Mouse (Mus musculus) lung, embryonic 16.5 days (tissue): ENCODE measurements around the gene Sdk2. TPM values are rescaled to one million over a fixed set of nuclear protein-coding genes. Genes with fewer than 3 reads are reported as not detected.
A peak's percentile ranks its signal among the peaks of the same experiment; 100 is the strongest.

Experiments used
- ATAC-seq: fragments of 200-750 bp; cut with Nextera tagmentation; 2 replicates; pipeline ENCODE4 v1.8.0; 2017; ENCODE audit warnings: low read depth, mild to moderate bottlenecking, moderate library complexity
- H3K27ac ChIP-seq: fragments of 300-500 bp; sonication (generic); 2 replicates; pipeline ENCODE4 v1.5.1; 2014; ENCODE audit warnings: mild to moderate bottlenecking, control low read depth, low read length
- H3K27me3 ChIP-seq: fragments of 300-500 bp; sonication (generic); 2 replicates; pipeline ENCODE4 v1.6.1; 2014; ENCODE audit warnings: low read depth, low read length, mixed read lengths; ENCODE audit not compliant: control insufficient read depth, insufficient read depth
- H3K36me3 ChIP-seq: fragments of 300-500 bp; sonication (generic); 2 replicates; pipeline ENCODE4 v1.6.1; 2014; ENCODE audit warnings: low read length; ENCODE audit not compliant: control insufficient read depth, insufficient read depth
- H3K4me1 ChIP-seq: fragments of 300-500 bp; sonication (generic); replicated peaks from 2 replicates; pipeline ENCODE4 v1.6.1; 2014; ENCODE audit warnings: low read length, mixed read lengths; ENCODE audit not compliant: control insufficient read depth, insufficient read depth
- H3K4me2 ChIP-seq: fragments of 300-500 bp; sonication (generic); 2 replicates; pipeline ENCODE4 v1.6.1; 2014; ENCODE audit warnings: low read depth, low read length, control low read depth
- H3K4me3 ChIP-seq: fragments of 300-500 bp; sonication (generic); 2 replicates; pipeline ENCODE4 v1.5.1; 2014; ENCODE audit warnings: mild to moderate bottlenecking, low read length, control low read depth
- H3K9ac ChIP-seq: fragments of 300-500 bp; sonication (generic); 2 replicates; pipeline ENCODE4 v1.6.1; 2014; ENCODE audit warnings: low read length, control low read depth
- H3K9me3 ChIP-seq: fragments of 300-500 bp; sonication (generic); 2 replicates; pipeline ENCODE4 v1.6.1; 2016; ENCODE audit warnings: low read length; ENCODE audit not compliant: control insufficient read depth
- WGBS: fragments of 180-500 bp; shearing (Covaris S2); extraction: QIAGEN DNeasy Blood & Tissue Kit; methylation state at CpG from one replicate; pipeline ENCODE4 v1.1.7; 2014; 5-methylcytosine and 5-hydroxymethylcytosine counted together
- polyA plus RNA-seq: library from polyadenylated mRNA; unstranded; fragments of >200 nt; fragmentation: Nextera tagmentation; extraction: Ambion mirVana; gene quantifications from 2 replicates; pipeline ENCODE4 v1.2.1, GENCODE M21; 2015

Gene Sdk2
- polyA plus RNA-seq, 1 experiment from 2014 or later: 2.1 TPM

DNA sequence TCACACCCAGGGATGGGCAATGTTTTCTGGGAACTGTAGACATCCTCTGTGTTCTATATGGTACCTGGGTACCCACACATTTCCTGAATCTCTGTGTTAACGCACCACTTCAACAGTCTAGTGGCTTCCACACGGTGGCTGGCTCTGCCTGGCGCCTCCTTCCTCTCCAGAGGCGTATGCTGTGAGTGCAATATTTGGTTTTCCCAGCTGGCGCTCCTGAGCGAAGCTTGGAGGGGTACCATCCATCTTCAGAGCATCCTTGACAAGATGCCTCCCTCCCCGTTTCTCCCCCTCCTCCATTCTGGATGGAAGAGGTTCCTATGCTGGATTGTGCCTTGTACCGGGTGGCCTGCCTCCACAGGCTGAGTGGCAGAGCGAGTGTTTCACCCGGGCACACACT, 246.8 kb downstream of the Sdk2 start:
- no peak overlapping the region for H3K4me3 ChIP-seq
- no peak overlapping the region for H3K9ac ChIP-seq
- no peak for ATAC-seq
- H3K27me3 ChIP-seq: no peaks in the 10 kb centered on the region
- no peak overlapping the region for H3K4me2 ChIP-seq
- H3K4me1 ChIP-seq: peaks cover 10% of the 10 kb centered on the region; the same call in 1 of the 2 replicates
- H3K27ac ChIP-seq: no peak overlapping the region
- H3K36me3 ChIP-seq: no peaks in the 10 kb centered on the region
- 69% methylated on average over 10 of the region's 10 CpGs for whole genome bisulfite sequencing
- no peaks in the 10 kb centered on the region for H3K9me3 ChIP-seq

DNA sequence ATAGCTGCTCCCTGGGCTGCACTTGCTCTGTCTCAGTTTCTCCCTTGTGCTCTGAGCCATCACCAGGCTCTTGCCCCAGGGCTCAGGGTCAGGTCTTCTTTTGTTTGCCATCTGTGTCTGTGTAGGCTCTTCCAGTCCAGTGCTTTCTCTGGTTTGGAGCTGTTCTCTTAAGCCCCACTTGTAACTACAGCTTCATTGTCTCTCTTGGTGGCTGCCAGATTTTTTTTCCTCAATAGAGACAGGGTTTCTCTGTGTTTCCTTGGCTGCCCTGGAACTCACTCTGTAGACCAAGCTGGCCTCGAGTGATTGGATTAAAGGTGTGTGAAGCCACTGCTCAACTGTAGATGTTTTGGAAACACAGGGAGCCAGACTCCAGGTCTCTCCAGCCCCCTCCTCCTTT, 247.8 kb downstream of the Sdk2 start:
- no peak for ATAC-seq

DNA sequence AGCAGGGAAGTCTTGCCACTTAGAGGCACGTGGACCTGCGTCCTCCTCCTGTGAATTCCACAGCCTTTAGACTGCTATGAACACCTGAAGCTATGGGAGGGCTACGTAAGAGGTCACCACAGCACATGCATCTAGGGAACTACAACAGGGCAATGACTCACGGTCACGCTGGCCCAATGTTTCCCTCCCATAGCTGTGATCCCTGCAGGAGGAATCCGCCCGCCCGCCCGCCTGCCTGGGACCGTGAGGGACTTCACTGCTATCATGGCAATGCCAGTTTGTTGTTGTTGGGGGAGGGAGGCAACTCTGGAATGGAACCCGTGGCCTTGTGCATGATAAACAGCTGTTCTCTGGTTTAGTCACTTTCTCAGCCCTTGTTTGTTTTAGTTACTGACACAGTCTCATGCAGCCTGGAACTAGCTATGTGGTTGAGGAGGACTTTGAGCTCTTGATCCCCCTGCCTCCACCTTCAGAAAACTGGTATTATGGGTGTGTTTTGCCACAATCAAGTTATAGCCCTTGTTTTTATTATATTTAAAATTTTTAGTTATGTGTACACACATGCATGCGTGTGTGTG, 249.8 kb downstream of the Sdk2 start:
- Histone ChIP-seq H3K36me3 (no peaks in the 10 kb centered on the region), H3K27me3 (no peaks in the 10 kb centered on the region), H3K4me3 (no peak overlapping the region), H3K9ac (no peak overlapping the region), H3K27ac (no peak overlapping the region), H3K9me3 (no peaks in the 10 kb centered on the region), H3K4me1 (peaks cover 10% of the 10 kb centered on the region; the same call in 1 of the 2 replicates), H3K4me2 (no peak overlapping the region)
- ATAC-seq: peak; percentile 27; the same call in 1 of the 2 replicates
- WGBS: 58% methylated on average over 12 of the region's 12 CpGs

More for the DNA sequence above, 247.8 kb downstream of the Sdk2 start:
- H3K4me2 ChIP-seq: no peak overlapping the region
- H3K4me1 ChIP-seq: peaks cover 10% of the 10 kb centered on the region; the same call in 1 of the 2 replicates
- no peaks in the 10 kb centered on the region for H3K36me3 ChIP-seq
- H3K27me3 ChIP-seq: no peaks in the 10 kb centered on the region
- no peak overlapping the region for H3K27ac ChIP-seq
- H3K9ac ChIP-seq: no peak overlapping the region
- H3K9me3 ChIP-seq: no peaks in the 10 kb centered on the region
- no peak overlapping the region for H3K4me3 ChIP-seq
- 48% methylated on average over 1 of the region's 1 CpGs for WGBS

DNA sequence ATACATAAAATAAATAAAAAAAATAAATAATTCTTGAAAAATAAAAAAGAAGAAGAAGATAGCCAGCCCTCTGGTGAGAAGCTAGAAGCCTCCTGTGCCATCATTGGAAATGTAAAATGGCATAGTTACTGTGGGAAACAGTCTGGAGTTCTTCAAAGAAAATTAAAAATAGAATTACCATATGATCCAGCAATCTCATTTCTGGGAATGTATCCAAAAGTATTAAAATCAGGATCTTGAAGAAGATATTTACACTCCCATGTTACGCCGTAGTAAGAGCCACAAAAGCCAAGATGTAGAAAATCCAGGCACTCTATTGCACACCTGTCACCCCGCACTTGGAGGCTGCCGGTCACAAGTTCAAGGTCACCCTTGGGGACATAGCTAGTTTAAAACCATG, 250.4 kb downstream of the Sdk2 start:
- Histone ChIP-seq H3K27me3 (no peaks in the 10 kb centered on the region), H3K4me3 (no peak overlapping the region), H3K4me1 (peaks cover 10% of the 10 kb centered on the region; the same call in 1 of the 2 replicates), H3K27ac (no peak overlapping the region), H3K4me2 (no peak overlapping the region), H3K9me3 (no peaks in the 10 kb centered on the region), H3K36me3 (no peaks in the 10 kb centered on the region), H3K9ac (no peak overlapping the region)
- no peak for ATAC-seq
- WGBS: 56% methylated on average over 4 of the region's 4 CpGs

DNA sequence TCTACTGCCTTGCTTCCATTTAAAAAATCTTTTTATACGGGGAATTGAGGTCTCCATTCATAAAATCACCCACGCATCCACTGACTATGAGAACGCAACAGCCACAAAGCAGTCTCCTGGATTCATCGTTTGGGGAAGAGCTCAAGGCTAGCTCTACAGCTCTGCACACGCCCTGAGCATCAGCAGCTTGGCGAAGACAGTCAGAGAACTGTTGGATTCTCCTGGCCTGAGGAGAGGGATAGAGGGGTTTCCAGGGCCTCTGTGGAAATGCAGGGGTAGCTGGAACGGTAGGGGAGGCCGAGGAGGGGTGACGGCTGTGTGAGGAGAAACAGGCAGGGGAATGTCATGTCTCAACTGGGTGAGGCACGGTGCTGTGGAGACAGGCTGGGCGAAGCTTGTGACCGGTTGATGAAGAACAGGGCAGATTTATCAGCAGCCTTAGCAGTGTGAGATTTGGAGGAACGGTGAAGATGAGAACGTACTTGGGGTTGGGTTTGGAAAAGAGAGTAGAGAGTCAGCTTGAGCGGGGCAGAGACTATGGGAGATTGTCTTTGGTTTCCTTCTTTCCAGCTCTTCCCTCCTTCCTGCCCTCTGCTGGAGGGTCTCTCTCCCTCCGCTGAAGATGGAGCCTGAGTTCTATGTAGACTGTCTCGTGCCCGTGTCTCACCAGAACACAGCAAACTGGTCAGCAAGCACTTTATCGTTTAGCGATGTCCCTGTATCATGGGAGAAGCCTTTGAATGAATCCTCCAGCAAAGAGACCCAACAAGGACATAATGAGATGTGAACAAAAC, 255.1 kb downstream of the Sdk2 start:
- 54% methylated on average over 20 of the region's 20 CpGs for WGBS
- H3K27me3 ChIP-seq: no peaks in the 10 kb centered on the region
- H3K9me3 ChIP-seq: no peaks in the 10 kb centered on the region
- H3K4me2 ChIP-seq: no peak overlapping the region
- H3K36me3 ChIP-seq: no peaks in the 10 kb centered on the region
- no peak overlapping the region for H3K9ac ChIP-seq
- H3K4me1 ChIP-seq: peaks cover 17% of the 10 kb centered on the region
- no peak for ATAC-seq
- H3K27ac ChIP-seq: no peak overlapping the region
- no peak overlapping the region for H3K4me3 ChIP-seq

DNA sequence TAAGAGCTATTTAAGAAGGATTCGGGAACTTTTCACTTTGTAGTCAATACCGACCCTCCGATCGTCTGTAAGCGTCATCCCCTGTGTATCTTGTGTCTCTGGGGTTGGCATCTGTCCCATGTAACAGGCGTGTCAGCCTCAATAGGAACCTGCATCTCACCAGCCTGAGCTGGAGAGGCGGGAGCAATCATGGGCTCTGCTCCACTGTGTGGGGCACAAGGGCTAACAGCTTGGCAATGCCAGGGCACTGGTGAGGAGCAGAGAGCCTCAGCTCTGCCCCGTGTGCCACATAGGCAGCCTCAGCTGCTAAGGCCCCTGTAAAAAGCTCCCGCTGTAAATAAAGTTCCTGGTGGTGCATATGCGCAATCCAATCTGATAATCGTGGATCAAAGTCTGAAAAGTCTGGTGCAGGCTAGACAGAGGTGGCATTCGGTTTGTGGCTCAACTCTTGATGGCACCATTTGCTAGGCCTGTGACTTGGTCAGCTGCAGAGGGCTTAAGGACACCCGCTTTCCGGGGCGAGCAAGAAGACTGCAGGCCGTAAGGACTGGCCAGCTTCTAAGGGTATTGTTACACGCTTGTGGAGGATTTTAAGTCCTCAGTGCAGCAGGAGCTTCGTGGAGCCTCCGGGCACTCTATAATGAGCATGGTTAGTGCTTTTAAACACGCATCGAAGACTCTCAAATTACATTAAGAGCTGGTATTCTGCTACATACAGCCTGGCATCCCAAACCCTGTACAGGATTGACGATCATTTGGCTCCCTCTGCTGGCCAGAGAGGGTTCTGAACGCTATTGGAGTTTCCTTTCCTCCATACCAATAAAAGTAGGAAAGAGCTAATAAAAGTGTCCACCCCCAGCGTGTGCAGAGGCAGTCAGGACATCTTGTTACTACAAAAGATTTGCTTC, 256.0 kb downstream of the Sdk2 start:
- peak overlapping the region; percentile 52; the same call in 1 of the 2 replicates for H3K9ac ChIP-seq
- no peaks in the 10 kb centered on the region for H3K27me3 ChIP-seq
- 0 out of 2 replicates have a peak overlapping the region, but pooled peaks have one; percentile 16 for H3K4me2 ChIP-seq
- ATAC-seq: peak; percentile 44
- no peak overlapping the region; the same call in 1 of the 2 replicates for H3K27ac ChIP-seq
- H3K36me3 ChIP-seq: no peaks in the 10 kb centered on the region
- H3K9me3 ChIP-seq: no peaks in the 10 kb centered on the region
- H3K4me1 ChIP-seq: peaks cover 22% of the 10 kb centered on the region
- no peak overlapping the region for H3K4me3 ChIP-seq
- 46% methylated on average over 24 of the region's 24 CpGs for WGBS

DNA sequence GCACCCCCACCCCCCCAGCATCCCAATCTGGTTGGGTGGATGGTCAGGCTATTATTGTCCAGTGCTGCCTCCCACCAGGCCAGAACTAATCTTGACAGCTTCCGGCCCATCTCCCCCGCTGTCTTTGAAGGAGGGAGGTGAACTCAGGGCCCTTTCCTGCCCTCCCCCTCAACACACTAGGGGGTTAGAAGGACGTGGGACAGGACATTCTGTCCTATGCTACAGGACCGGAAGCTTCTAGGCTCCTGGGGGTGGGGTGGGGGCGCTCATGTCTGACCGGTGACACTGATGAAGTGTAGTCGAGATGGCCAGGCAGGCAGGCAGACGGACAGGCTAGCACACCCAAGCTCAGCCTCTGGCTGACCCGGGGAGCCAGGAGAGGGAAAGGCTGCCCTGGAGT, 259.8 kb downstream of the Sdk2 start:
- Histone ChIP-seq H3K36me3 (no peaks in the 10 kb centered on the region), H3K9me3 (no peaks in the 10 kb centered on the region), H3K4me2 (no peak overlapping the region), H3K4me1 (peaks cover 47% of the 10 kb centered on the region), H3K27me3 (no peaks in the 10 kb centered on the region), H3K4me3 (no peak overlapping the region), H3K27ac (peak overlapping the region; percentile 69), H3K9ac (no peak overlapping the region)
- WGBS: 29% methylated on average over 9 of the region's 9 CpGs
- peak; percentile 91 for ATAC-seq

DNA sequence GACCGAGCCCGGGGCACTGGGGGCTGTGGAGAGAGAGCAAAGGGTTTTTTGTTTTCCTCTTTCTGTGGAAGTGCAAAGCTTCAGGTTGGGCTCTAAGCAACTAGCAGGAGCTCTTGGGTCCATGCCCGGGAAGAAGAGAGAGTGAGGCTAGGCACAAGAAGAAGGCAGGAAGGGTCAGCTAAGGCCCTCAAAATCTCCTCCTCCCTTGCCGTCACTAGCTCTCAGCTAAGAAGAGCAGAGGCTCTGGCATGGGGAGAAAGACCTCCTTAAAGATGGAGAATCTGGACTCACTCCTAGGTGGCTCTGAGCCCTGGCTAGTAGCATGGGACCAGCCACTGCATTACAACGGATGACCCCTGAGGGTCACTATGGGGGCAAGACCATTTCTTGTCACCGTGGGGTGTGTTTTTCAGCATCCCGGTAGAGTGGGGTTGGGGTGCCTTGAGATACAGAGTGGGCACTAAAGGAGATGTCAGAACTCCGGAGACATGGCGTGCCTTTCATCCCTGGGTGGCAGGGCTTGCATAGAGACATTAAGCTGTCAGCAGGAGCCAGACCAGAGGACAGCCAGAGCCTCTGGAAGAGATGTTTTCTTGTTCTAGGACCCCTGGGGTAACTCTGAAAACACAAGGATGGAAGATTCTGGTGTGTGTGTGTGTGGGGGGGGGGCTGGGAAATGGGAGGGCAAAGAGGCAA, 260.3 kb downstream of the Sdk2 start:
- 37% methylated on average over 9 of the region's 9 CpGs for WGBS
- H3K4me3 ChIP-seq: no peak overlapping the region
- peak; percentile 3; the same call in 1 of the 2 replicates for ATAC-seq
- peaks cover 49% of the 10 kb centered on the region for H3K4me1 ChIP-seq
- no peak overlapping the region for H3K4me2 ChIP-seq
- peak overlapping the region; percentile 69 for H3K27ac ChIP-seq
- no peaks in the 10 kb centered on the region for H3K27me3 ChIP-seq
- H3K9ac ChIP-seq: no peak overlapping the region; the same call in 1 of the 2 replicates
- H3K9me3 ChIP-seq: no peaks in the 10 kb centered on the region
- no peaks in the 10 kb centered on the region for H3K36me3 ChIP-seq
